Mouse (Mus musculus) limb, embryonic 11.5 days (tissue): ENCODE results near the gene Gm8947. TPM values are rescaled to one million over a fixed set of nuclear protein-coding genes. Genes with fewer than 3 reads are reported as not detected.

ENCODE experiments used
- ATAC-seq: fragments of 200-750 bp; cut with Nextera tagmentation; 2 replicates; pipeline ENCODE4 v1.8.0; 2017; ENCODE audit warnings: low read depth; ENCODE audit not compliant: insufficient number of reproducible peaks, low FRiP score, low TSS enrichment
- DNase-seq: peaks from one replicate; pipeline ENCODE4 v3.0.0-alpha.2; 2015; ENCODE audit warnings: low spot score
- H3K27ac ChIP-seq: fragments of 300-500 bp; sonication (generic); replicated peaks from 2 replicates; pipeline ENCODE4 v1.5.1; 2014; ENCODE audit warnings: low read depth, mild to moderate bottlenecking, low read length
- H3K27me3 ChIP-seq: fragments of 300-500 bp; sonication (generic); 2 replicates; pipeline ENCODE4 v1.6.1; 2014; ENCODE audit warnings: mild to moderate bottlenecking, low read length, mixed read lengths; ENCODE audit not compliant: control insufficient read depth, insufficient read depth
- H3K36me3 ChIP-seq: fragments of 300-500 bp; sonication (generic); 2 replicates; pipeline ENCODE4 v1.6.1; 2014; ENCODE audit warnings: mild to moderate bottlenecking, low read length, moderate library complexity, mixed read lengths; ENCODE audit not compliant: control insufficient read depth, insufficient read depth
- H3K4me1 ChIP-seq: fragments of 300-500 bp; sonication (generic); 2 replicates; pipeline ENCODE4 v1.6.1; 2014; ENCODE audit warnings: low read length, mixed read lengths; ENCODE audit not compliant: control insufficient read depth, insufficient read depth
- H3K4me2 ChIP-seq: fragments of 300-500 bp; sonication (generic); 2 replicates; pipeline ENCODE4 v1.6.1; 2014; ENCODE audit warnings: low read depth, mild to moderate bottlenecking, moderate library complexity; ENCODE audit not compliant: severe bottlenecking
- H3K4me3 ChIP-seq: fragments of 300-500 bp; sonication (generic); 2 replicates; pipeline ENCODE4 v1.5.1; 2014; ENCODE audit warnings: low read depth, low read length
- H3K9ac ChIP-seq: fragments of 300-500 bp; sonication (generic); 2 replicates; pipeline ENCODE4 v1.6.1; 2014; ENCODE audit warnings: mild to moderate bottlenecking, low read length
- H3K9me3 ChIP-seq: fragments of 300-500 bp; sonication (generic); 2 replicates; pipeline ENCODE4 v1.6.1; 2016; ENCODE audit warnings: low read length; ENCODE audit not compliant: control insufficient read depth
- WGBS: fragments of 180-500 bp; shearing (Covaris S2); extraction: QIAGEN DNeasy Blood & Tissue Kit; methylation state at CpG from one replicate; pipeline ENCODE4 v1.1.7; 2014; 5-methylcytosine and 5-hydroxymethylcytosine counted together
- polyA plus RNA-seq: library from polyadenylated mRNA; unstranded; fragments of >200 nt; fragmentation: Nextera tagmentation; extraction: Ambion mirVana; gene quantifications from 2 replicates; pipeline ENCODE4 v1.2.1, GENCODE M21; 2014

Gene Gm8947
- polyA plus RNA-seq, 1 experiment from 2014 or later, result 0.24 TPM

DNA sequence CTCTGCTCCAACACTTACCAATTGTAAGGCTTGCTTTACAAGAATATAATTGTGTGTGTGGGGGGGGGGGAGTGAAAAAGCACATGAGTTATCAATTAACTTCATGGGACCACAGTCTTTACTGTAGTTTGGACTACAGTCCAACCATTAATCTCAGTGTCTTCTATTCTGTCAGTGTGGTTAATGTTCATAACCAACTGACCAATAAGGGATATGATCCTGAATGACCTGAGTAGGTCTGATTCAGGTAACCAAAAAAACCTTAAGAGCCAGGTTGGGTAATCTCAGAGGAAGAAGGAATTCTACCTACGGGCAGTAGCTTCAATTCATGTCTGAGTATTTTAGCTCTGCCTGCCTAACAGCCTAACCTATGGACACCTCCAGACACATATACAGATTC is 32.4 kb downstream of the Gm8947 start:
- no peak overlapping the region for H3K4me3 ChIP-seq
- H3K4me2 ChIP-seq, result no peak overlapping the region
- ATAC-seq, result no peak

DNA sequence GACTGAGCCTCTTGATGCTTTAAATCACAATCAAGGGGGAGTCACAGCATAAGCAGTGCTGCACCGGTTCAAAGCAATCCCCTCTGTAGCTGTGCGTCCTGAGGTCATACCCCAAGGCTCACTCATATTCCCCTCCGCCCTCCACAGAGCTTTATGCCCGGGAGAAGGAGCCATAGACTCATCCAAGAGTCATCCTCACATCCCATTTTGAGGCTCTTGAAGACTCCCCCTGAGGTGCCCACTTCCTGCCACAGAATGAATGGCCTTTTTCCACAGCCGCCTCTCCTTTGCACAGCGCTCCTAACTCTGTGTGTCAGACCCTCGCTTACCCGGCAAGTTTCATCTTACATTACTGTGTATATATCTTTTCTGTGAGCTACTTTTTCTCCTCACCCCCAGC is 35.3 kb downstream of the Gm8947 start:
- H3K4me3 ChIP-seq, result no peak overlapping the region
- no peaks in the 10 kb centered on the region for H3K27me3 ChIP-seq
- no peak overlapping the region for H3K4me2 ChIP-seq
- H3K9me3 ChIP-seq, result no peaks in the 10 kb centered on the region
- no peak overlapping the region for H3K9ac ChIP-seq
- H3K4me1 ChIP-seq, result no peaks in the 10 kb centered on the region
- H3K27ac ChIP-seq, result no peak overlapping the region
- DNase-seq (no peak), ATAC-seq (no peak)
- no peaks in the 10 kb centered on the region for H3K36me3 ChIP-seq
- WGBS, result 77% methylated on average over 8 of the region's 8 CpGs

More for the DNA sequence above, 32.4 kb downstream of the Gm8947 start:
- no peak overlapping the region for H3K27ac ChIP-seq
- no peaks in the 10 kb centered on the region for H3K9me3 ChIP-seq
- no peak for DNase-seq
- 92% methylated on average over 1 of the region's 1 CpGs for WGBS
- H3K9ac ChIP-seq, result no peak overlapping the region
- no peaks in the 10 kb centered on the region for H3K4me1 ChIP-seq
- H3K27me3 ChIP-seq, result no peaks in the 10 kb centered on the region
- H3K36me3 ChIP-seq, result no peaks in the 10 kb centered on the region

DNA sequence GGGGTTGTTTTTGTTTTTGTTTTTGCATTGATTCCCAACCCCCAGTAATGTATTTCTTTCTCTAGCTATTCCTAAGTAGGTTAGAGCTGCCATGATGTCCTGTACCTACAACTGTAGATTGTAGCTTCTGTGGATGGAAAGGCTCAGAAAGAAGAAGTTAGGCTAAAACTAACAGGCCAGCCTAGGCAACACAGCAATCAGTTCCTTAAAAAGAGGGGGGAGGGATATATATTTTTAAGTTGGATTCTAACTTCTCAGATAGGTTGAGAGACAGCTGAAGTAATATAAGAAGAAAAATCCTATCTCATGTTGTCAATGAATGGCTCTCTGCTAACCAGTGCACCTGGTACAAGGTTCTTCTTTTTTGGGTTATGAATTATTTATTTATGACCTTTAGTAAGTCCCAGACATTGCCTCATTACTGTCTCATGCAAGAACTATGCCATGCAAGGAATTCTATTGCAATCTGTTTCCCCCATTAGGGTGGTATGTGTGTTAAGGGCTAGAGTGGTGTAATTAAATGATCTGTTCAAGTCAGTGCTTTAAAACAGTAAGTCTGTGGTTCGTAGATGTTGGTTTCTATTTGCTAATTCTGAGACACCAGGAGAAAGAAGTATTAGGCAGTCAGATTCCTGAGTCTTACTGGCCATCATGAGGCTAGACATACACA is 36.3 kb downstream of the Gm8947 start:
- H3K27me3 ChIP-seq, result no peaks in the 10 kb centered on the region
- no peak overlapping the region for H3K4me2 ChIP-seq
- no peak for ATAC-seq
- no peaks in the 10 kb centered on the region for H3K4me1 ChIP-seq
- no peak for DNase-seq
- H3K36me3 ChIP-seq, result no peaks in the 10 kb centered on the region
- no peak overlapping the region for H3K4me3 ChIP-seq
- no peak overlapping the region for H3K27ac ChIP-seq
- H3K9me3 ChIP-seq, result no peaks in the 10 kb centered on the region
- 64% methylated on average over 1 of the region's 1 CpGs for WGBS
- H3K9ac ChIP-seq, result no peak overlapping the region

DNA sequence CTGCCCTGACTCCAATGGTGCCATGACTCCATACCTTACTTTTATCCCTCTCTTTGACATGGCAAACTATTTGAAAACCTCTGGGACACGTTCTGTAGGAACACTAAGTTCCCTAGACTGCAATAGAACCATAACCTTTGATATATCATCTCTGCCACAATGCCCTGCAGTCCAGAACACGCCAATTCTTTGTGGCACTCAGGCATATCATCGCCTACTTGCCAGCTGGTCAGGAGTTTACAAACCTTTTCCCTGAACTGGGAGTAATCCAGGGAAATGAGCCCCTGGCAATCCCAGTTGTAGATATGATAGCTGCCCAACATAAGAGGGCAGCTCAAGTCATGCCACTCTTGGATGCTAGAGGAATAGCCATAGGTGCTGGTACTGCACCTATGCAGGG is 40.2 kb downstream of the Gm8947 start:
- Histone ChIP-seq H3K4me3 (no peak overlapping the region), H3K9me3 (no peaks in the 10 kb centered on the region), H3K27ac (no peak overlapping the region), H3K4me1 (no peaks in the 10 kb centered on the region), H3K4me2 (no peak overlapping the region), H3K9ac (no peak overlapping the region), H3K27me3 (no peaks in the 10 kb centered on the region), H3K36me3 (no peaks in the 10 kb centered on the region)
- WGBS, result 83% methylated on average over 3 of the region's 3 CpGs
- no peak for DNase-seq
- ATAC-seq, result no peak

GRCm38 (mm10) chr1:151233756-151234155 is 41.6 kb downstream of the Gm8947 start:
- Histone ChIP-seq H3K27me3 (no peaks in the 10 kb centered on the region), H3K4me2 (no peak overlapping the region), H3K9me3 (no peaks in the 10 kb centered on the region), H3K4me1 (no peaks in the 10 kb centered on the region), H3K4me3 (no peak overlapping the region), H3K27ac (no peak overlapping the region), H3K9ac (no peak overlapping the region), H3K36me3 (no peaks in the 10 kb centered on the region)
- DNase-seq, result no peak
- 85% methylated on average over 3 of the region's 3 CpGs for WGBS
- ATAC-seq, result no peak

- H3K4me1 ChIP-seq, result no peaks in the 10 kb centered on the region
- H3K4me2 ChIP-seq, result no peak overlapping the region
- no peak overlapping the region for H3K4me3 ChIP-seq
- H3K27ac ChIP-seq, result no peak overlapping the region
- H3K36me3 ChIP-seq, result no peaks in the 10 kb centered on the region
- no peak for ATAC-seq
- no peaks in the 10 kb centered on the region for H3K9me3 ChIP-seq
- DNase-seq, result no peak
- no peaks in the 10 kb centered on the region for H3K27me3 ChIP-seq
- WGBS, result 72% methylated on average over 2 of the region's 2 CpGs
- H3K9ac ChIP-seq, result no peak overlapping the region
These were observed 43.4 kb downstream of the Gm8947 start for GRCm38 (mm10) chr1:151235574-151235973.

- Histone ChIP-seq H3K4me2 (no peak overlapping the region), H3K9ac (no peak overlapping the region), H3K4me3 (no peak overlapping the region), H3K27me3 (no peaks in the 10 kb centered on the region), H3K36me3 (no peaks in the 10 kb centered on the region), H3K9me3 (no peaks in the 10 kb centered on the region), H3K4me1 (no peaks in the 10 kb centered on the region), H3K27ac (no peak overlapping the region)
- DNase-seq, result no peak
- no peak for ATAC-seq
- WGBS, result 84% methylated on average over 13 of the region's 13 CpGs
These were observed 44.2 kb downstream of the Gm8947 start for GRCm38 (mm10) chr1:151236141-151236930.

DNA sequence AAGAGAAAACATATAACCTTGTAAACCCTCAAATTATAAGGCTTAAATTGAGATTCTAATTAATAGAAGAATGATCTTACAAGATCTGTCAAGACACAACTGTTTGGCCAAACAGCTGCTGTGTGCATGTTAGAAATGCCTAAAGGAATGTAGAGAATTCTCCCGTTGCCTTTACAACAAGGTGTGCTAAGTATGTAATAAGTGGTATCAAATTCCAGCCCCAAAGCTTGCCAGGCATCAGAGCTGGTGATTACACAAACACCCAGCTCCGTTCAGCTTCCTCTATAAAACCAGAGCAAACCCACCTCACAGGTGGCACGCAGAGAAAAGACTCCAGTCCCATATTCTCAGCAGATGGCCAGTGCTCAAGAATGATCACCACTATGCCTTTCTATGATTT is 45.6 kb downstream of the Gm8947 start:
- DNase-seq (no peak), ATAC-seq (no peak)
- Histone ChIP-seq H3K4me2 (no peak overlapping the region), H3K27ac (no peak overlapping the region), H3K9ac (no peak overlapping the region), H3K9me3 (no peaks in the 10 kb centered on the region), H3K27me3 (no peaks in the 10 kb centered on the region), H3K36me3 (no peaks in the 10 kb centered on the region), H3K4me3 (no peak overlapping the region), H3K4me1 (no peaks in the 10 kb centered on the region)
- WGBS, result 48% methylated on average over 3 of the region's 3 CpGs
